Mouse (Mus musculus) ovary, postnatal 10 days (tissue): ENCODE measurements at regions not wholly inside any gene's neighbourhood (a gene's known extent, or its start where the extent isn't known, plus 50 kb on each side); places are given as distances from the start of the nearest gene placed in this dataset.
A peak's percentile ranks its signal among the peaks of the same experiment; 100 is the strongest.

ENCODE experiments used
- DNase-seq: peaks from one replicate; pipeline ENCODE4 v3.0.0; 2022; ENCODE audit warnings: low spot score

DNA sequence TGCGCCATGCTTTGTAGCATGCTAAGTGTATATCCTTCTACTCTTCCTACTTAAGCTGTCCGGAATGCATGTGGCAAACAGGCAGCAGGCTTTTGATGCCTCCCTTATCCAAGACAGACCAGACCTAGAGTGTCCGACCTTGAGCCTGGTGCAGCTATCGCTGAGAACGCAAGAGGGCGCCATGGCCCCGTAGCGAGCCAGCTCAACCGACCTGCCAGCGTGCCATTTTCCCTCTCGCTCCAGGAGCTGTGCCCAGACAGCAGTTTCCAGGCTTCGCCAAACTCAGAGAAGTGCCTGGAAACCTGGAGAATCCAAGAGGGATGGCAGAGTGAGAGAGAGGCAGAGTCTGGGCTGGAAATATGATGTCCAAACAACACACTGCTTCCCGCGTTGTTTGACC lies 155.8 kb upstream of the Gm12830 start:
- peak; percentile 61 for DNase-seq

DNA sequence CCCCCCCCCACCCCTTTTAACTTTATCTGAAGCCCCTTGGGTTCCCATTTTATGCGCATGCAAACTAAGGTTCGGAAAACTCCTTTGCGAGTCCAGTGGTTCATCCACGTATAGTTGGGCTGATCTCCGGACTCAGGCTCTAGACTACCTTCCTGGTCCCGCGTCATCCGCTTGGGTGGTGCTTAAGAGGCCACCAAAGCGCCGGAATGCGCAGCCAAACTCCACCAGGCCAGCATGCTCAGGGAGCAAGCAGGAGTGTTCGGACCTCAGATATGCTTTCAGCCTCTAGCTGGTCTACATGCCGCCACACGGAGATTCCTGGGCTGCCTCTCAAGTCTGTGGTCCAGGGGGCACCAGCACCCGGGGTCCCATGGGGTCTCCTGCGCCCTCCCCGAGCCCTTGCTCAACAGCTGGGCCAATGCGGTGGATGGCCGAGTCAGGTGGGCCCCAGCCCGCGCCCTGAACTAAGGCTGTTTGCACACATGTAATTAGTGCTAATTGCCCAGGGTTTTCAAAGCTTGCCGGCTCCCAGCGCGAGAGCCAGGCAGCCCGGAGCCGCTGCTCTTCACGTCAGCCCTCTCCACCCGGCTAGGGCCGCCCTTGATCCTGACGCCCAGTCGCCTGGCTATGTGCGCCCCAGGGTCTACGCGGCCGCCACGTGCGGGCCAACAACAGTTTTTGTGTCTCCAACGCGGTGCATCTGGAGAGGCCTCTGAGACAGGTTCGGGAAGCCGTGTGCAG lies 155.1 kb upstream of the Gm12830 start:
- no peak for DNase-seq

DNA sequence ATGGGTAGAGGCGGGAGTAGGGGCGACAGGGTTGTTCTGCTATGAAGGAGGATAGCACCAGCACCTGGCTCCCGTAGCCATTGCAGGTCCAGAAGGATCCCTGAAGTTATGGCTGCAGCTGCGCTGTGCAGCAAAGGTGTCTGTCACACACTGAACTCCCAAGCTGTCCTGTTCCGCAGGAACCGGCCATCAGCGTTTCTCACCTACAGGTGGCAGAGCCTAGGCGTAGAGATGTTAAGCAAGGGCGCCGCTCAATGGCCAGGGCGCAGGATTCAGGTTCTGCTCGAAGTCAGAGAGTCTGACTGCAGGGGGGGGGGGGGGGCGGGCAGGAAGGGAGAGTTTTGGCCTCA lies 154.6 kb upstream of the Gm12830 start:
- no peak for DNase-seq

DNA sequence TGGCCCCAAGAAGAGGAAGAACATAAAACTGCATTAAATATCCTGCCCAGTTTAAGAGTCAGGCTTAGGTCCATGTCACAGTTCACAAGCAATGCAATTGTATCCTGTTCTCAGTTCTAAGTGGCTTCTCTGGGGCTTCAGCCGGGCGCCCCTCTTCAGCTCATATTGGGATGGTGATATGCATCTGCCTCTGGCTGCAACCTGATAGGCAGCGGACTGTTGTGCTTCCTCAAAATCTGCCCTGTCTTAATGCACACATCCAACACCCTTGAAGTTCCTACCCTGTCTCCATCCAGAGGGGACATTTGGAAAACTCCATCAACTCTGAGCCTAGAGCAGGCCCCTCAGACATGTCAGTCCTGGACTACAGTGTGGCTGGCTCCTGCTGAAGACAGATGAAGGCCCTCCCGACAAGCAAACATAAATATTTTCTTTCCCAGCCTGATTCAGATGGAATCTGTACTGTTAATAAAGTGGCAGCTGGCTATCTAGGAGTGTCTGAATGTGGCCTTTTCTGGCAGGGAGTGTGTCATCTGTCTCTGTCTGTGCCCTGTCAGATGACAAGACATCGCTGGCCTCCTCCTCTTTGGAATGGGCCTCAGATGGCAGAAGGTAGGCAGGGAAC lies 149.3 kb upstream of the Gm12830 start:
- no peak for DNase-seq

DNA sequence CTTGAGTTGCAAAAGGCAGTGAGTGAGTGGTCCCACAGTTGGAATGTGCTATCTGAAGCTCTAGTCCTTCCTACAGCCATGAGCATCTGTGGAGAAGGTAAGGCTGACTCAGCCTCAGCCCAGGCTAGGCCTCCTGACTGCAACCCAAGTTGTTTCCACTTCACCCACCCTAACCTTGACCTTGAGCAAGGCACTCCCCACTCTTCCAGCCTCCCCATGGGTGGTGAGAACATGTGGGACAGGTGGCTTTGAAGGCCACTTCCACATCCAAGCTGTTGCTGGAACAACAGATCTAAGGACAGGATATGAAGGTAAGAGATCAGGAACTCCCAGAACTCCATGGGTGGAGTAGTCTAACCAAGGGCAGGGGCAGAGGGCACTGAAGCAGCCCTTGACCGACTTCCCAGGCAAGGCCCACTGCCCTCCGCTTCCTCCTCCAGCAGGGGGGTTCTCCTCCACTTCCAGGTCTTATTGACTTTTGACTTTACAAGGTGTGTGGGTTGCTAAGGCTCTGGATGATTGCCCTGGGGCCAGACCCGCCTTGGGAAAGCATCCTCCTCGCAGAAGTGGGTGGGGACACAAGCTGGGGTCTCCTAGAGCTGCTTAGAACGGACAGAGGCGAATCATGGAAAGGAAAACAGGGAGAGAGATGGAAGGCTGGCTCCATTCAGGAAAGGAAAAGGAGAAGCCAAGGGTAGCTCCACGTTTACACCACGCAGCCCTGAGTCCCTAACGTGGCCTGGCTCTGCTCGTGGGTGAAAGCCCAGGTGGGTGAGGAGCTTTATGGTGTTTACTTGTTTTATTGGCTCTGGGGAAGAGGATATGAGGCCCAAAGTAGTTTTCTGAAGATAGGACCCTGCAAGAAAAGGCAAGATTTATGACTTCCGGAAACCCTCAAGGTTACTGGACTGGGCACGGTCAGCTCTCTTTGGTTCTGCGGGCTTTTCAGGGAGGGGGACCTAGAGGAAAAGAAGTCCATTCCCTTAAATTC lies 144.3 kb upstream of the Gm12830 start:
- DNase-seq = no peak

DNA sequence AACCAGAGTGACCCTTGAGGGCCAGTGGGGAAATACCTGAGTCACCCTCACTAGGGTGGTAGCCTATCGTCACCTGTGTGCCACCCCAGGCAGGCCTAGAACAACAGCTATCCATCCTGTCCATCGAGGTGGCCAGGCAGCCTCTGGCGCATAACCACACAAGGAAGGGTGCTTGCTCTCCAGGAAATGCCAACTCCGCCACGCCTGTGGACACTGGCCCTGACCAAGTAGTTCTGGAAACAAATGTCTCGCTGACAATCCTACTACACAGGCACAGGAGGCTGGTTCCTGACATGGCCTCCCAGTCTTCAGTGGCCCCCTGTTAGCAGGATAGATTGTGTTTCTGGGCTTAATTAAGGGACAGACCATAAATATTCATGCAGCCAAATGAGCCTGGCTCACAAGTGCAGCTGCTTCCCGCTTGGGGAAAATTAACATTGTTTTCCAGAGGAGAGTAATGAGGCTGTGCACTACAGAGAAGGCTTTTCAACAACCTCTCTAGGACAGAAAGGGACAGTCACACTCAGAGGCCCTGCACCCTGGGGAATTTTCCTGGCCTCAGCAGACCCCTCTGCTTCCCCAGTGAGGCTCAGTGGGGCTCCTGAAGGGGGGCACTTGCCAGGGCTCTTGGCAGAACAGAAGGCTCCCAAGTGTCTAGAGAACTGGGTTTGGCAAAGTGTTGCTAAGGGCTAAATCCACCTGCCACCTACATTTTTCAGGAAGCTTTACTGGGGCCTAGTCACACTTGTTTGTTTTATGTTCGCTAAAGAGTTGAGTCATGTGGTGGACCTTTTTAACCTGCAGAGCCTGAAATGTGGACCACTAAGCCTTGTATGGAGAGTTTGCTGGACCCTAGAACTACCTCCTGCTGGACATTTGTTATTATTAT lies 143.2 kb upstream of the Gm12830 start:
- DNase-seq = no peak

DNA sequence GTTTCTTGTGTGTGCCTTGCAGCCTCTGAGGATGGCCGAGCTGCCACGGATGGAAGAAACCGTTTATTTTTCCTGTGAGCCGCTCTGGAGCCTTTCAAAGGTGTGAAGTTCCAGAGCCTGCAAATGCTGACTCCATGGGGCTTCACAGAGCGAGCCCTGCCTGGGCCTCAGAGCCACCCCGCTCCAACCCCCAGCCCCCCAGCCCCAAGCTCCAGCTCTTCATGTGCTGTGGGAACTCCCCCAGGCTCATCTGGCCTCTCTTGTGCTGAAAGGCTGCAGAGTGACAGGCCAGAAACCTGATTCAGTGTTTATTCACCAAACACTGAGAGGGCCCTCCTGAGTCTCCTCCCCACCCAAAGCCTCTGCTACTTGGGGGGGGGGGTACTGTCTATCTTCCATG lies 141.2 kb upstream of the Gm12830 start:
- no peak for DNase-seq

DNA sequence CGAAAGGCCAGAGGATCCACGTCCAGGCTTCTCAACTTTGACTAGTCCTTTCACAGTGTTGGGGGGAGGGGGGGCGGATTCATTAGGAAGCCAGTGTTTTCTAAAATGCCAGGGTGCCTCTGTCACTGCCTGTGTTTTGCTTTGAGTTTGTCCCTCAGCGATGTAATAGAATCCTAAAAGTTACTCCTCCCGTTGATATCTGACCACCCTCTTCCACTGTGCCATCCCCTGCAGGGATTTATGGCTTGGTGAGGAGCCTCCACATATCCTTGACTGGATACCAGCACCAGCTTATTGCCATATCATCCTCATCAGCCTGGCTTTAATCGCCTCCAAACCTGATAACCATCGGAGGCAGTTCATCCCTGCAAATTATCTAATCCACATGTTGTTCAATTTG lies 138.6 kb upstream of the Gm12830 start:
- DNase-seq = no peak

DNA sequence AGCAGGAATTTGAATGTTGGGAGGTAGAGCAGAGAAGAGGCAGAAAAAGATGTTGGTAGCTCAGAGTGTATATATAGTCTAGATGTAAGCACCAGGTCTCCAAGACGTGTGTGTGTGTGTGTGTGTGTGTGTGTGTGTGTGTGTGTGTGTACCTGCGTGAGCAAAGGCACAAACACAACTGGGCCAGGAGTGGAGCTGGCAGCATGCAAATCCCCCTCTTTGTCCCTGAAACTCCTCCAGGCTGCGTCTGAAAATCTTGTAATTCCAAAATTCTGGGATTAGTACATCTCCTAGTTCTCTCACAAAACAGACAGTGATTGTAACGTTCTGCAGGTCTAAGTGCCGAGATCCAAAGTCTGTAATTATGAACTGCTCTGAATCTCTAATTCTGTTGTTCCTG lies 137.8 kb upstream of the Gm12830 start:
- DNase-seq = no peak

DNA sequence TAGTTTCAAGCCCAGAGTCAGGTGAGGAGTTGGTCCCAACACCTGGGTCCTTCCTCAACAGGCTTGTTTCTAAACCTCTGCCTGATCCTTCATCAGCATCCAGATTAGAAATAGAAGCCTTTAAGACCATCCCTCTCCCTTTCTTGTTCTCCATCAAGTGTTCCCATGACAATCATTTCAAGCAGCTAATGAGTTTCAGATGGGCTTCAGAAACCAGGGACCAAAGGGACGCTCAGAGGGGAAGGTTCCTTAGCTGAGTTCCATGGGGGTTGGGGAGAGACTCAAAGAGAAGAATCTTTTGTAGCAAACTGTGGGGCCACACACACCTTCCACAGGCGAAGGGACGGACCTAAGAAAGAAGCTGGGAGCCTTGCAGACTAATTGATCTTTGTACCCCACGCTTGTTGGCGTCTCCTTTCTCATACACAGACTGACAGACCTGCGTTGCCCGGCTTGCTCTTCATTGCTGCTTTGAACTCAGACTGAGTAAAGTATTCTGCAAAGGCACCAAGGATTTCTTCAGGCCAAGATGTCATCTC lies 136.6 kb upstream of the Gm12830 start:
- no peak for DNase-seq

DNA sequence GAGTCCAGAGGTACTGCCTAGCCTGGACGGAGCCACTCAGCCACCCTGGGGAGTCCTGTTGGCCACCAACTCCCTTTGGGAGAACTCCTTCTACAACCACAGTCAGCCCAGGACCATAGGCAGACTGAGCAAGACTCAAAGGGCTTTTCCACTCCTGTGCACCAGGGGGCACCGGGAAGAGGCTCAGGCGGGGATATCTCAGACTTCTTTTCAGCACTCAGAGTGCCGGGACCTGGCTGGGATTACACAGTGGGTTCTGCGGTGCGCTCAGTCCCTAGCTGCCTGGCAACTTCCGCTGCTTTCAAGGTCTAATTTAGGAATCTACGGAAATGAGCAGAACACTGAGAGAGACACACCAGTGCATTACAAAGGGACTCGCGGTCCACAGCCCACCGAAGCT lies 136.1 kb upstream of the Gm12830 start:
- DNase-seq = no peak

DNA sequence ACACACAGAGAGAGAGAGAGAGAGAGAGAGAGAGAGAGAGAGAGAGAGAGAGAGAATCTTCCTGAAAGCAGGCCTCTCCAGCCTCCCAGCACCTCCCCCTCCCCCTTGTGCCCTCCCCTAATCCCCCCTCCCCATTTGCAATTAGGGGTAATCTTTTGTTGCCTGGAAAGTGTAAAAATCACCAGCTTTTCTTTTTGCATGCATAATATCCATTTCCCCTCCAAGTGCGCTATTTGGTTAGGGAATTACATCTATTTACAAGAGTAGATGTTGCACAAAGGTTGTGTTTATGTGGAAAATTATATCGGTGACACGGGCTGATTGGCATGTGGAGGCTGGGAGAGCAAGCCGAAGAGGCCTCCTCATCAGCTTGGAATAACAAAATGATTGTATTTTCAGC lies 135.4 kb upstream of the Gm12830 start:
- DNase-seq = no peak

DNA sequence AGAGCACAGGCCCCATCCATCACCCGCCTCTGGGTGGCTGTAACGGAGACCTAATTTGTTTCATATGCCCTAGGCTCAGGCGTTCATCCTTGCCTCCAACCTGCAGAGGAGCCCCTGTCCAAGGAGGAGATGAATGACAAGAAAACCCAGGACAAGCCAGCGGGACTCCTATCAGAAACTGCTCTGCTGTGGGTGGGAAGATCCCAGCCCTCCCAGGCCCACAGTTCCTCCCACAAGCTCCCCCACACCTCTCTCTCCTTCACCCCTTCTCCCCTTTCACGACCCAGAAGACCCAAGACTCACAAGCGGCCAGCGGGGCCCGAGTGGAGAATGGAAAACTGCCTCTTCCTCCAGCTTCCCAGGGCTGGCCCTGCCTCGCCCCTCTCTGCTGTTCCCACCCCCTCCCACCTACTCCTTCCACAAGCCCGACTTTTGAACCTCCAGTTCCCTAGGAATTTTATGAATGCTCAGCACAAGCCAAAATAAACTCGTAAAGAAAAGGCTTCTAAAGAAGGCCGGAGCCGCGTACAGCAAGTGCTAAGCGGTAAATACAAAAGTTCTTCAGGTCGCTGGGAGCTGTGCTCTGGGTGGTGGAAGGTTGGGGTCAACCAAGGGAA lies 133.1 kb upstream of the Gm12830 start:
- no peak for DNase-seq

DNA sequence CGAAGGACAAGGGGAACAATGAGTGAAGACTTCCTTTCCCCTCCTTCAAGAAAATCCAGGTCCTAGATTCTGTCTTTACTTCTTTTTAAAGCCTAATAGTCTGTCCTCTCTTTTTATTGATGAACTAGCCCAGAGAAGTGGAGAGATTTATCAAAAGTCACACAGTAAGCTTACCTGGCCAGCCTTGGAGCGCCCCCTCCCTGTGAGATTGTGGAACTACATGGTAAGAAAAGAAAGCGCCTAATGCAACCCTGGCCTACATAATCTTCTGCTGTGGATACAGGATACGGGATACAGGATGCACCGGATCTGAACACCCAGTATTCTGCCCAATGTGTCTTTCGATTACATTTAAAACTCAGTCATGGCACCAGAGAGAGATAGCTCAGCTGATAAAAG lies 132.6 kb upstream of the Gm12830 start:
- DNase-seq = no peak

DNA sequence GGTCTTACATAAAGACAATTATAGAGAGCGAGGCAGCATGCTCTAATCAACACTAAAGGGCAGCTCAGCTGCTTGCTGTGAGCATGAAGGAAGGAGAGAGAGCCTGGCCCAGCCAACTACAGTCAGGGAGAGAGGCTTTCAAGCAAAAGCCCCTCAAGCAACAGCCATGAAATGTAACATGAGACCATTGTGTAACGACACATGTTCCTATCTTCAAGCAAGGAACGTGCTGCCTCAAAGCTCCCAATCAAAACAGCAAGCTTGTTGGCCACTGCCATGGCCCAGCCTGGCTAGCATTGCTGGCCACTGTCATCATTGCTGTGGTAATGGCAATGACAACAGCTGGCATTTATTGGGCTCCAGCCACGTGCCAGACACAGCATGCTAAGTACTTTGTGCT lies 115.9 kb upstream of the Gm12830 start:
- DNase-seq = no peak

DNA sequence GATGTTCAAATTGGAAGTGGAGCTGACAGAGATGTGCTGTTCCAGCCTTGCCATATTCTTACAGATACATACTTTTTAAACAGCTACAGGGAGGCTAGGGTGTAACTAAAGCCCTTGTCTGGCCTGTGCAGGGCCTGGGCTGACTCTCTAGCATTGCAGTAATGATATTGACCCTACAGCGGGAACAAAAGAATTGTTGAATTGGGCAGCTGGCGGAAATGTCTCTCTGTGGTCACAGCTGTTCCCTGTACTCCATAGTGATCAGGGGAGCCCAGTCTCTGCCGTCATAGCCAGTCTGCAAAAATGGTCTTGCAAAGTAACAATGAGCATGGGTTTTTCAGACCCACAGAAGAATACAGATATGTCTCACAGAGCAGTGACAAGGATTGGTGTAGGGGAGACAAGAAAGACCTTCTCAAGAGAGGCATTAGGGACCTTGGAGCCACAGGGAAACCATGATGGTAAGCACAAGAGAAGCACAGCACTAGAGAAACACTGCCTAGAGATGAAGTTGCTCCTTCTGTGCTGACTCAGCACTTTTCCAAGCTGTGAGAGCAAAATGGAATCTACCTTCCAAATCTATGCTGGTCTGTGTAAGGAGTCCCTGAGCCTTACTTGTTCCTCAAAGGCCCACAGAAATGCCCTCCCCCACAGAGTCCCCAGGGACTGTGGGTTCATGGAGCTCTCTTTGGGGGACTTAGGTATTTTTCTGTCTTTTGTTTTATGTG lies 111.2 kb upstream of the Gm12830 start:
- DNase-seq = no peak

DNA sequence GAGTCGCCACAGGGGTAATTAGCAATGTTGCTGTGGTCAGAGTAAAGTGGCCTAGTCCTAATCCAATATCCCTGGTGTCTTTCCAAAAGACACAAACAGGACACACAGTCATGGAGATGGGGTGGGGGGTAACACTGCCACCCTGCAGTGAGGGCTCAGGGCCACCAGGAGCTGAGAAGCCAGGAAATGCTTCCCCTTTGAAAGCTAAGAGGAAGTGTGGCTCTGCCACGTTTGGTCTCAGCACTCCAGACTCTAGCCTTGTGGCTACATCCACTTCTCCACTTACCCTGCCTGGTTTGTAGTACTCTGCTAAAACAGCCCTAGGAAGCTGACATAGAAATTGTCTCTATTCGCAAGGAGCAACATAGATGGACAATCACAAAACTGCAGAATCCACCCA lies 110.4 kb upstream of the Gm12830 start:
- no peak for DNase-seq

DNA sequence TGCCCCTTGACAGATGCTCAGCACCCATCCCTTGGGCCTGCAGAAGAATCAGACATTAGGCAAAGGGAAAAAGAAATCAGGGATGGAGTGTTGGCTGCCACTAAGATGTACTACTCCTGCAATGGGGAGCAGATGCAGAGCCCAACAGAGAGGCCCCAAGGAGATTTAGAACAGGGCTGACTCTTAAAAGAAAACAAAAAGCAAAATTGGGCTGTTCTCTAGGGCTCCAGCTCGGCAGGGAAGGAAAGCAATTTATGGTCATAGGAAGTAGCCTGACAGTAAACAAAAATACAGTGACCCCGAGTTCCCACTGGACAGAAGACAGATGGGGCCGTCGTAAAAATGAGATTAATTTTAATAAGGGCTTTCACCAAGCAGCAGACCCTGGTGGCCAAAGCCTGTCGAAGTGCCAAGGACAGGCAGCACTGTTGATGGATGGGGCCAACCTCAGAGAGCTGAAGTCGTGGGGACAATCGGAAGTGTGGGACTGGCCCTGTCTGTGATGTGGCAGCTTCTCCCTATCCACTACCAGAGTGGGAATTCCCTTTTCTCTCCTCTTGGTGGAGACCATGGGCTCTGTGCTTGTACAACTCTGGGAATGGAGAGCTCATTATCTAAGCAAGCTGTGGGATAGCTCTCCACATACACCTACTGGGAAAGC lies 109.4 kb upstream of the Gm12830 start:
- DNase-seq = no peak

DNA sequence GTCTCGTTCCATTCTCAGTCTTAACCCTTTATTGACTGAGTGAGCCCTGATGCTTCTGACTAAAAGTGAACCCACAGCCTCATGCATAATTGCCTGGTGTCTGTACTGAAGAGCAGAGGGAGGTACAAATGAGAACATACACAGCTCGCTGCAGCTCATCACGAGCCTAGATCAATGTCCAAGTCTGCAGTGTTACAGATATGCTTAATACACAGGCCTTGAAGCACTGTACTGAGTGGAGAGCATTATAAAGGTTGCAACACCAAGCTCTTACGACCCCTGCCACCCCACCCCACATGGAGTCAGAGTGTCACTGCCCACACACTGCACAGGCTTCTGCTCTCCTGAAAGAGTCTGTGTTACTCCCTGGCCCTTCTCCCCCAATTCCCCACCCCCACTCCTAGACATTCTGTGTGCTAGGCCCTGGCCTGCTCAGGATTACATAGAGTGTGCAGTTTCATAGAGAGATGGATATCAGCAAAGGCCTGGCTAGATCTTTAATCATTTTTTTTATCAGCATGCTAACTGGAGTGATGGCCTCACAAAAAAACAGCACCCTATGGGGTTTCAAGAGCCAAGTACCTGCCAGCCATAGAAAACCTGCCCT lies 108.5 kb upstream of the Gm12830 start:
- DNase-seq = no peak

DNA sequence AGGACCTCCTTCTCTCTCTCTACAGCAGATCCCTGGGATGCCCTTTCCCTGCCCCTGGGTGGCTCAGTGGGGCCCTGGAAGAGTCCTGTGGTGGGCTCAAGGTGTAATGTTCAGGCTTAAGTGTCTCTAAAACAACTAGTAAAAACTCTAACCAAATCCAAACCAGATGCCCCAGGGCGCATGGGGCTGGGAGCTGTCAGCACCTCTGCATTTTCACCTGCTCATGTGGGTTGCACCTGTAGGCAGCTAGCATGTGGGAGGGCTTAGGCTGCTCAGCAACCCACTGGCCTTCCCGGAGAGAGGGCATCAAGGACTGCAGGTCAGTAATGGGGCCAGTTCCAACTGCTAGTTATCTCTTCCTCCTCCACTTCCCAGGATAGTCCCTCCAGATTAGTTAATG lies 104.8 kb upstream of the Gm12830 start:
- no peak for DNase-seq
